Mouse (Mus musculus) heart, embryonic 12.5 days (tissue): ENCODE results near the gene Cdca5. TPM values are rescaled to one million over a fixed set of nuclear protein-coding genes. Genes with fewer than 3 reads are reported as not detected.

Source experiments
- microRNA-seq: library from miRNA; unstranded; fragments of <30 nt; microRNA quantifications from one replicate; pipeline ENCODE4, GENCODE M21; 2017
- polyA plus RNA-seq: library from polyadenylated mRNA; unstranded; fragments of >200 nt; fragmentation: Nextera tagmentation; extraction: Ambion mirVana; gene quantifications from 2 replicates; pipeline ENCODE4 v1.2.1, GENCODE M21; 2016

The Cdca5 gene
- polyA plus RNA-seq, 1 experiment from 2014 or later: 27.7 TPM

Small RNA genes within 50 kb of the gene (microRNA-seq; reads per million reads assigned to microRNA genes)
- 0.94 reads per million for gene Mir6988

Other genes starting within 250 kb of the Cdca5 start
- gene Frmd8, start 209.7 kb upstream of the Cdca5 start, polyA plus RNA-seq: 33.7 and 34.2 TPM in 2 replicates
- 3.5 and 3.9 TPM in 2 replicates for gene Slc25a45, start 207.2 kb upstream of the Cdca5 start, polyA plus RNA-seq
- 1.5 and 1.9 TPM in 2 replicates for gene Tigd3, start 190.8 kb upstream of the Cdca5 start, polyA plus RNA-seq
- gene Dpf2, start 172.0 kb upstream of the Cdca5 start, polyA plus RNA-seq: 111 and 118 TPM in 2 replicates
- 6.5 and 7.3 TPM in 2 replicates for gene Cdc42ep2, start 160.2 kb upstream of the Cdca5 start, polyA plus RNA-seq
- gene Pola2, start 120.8 kb upstream of the Cdca5 start, polyA plus RNA-seq: 49.3 and 51.1 TPM in 2 replicates
- not detected in 2 replicates for gene Slc22a20, start 98.8 kb upstream of the Cdca5 start, polyA plus RNA-seq
- gene Capn1, start 69.1 kb upstream of the Cdca5 start, polyA plus RNA-seq: 8.2 and 8.4 TPM in 2 replicates
- gene Syvn1, start 38.4 kb upstream of the Cdca5 start, polyA plus RNA-seq: 21.1 and 21.8 TPM in 2 replicates
- gene Mrpl49, start 27.2 kb upstream of the Cdca5 start, polyA plus RNA-seq: 58.5 and 64.4 TPM in 2 replicates
- 503 and 513 TPM in 2 replicates for gene Fau, start 27.1 kb upstream of the Cdca5 start, polyA plus RNA-seq
- gene Znhit2, start 23.8 kb upstream of the Cdca5 start, polyA plus RNA-seq: 23.9 and 24.9 TPM in 2 replicates
- gene Tm7sf2, start 16.6 kb upstream of the Cdca5 start, polyA plus RNA-seq: 8.4 and 9.2 TPM in 2 replicates
- gene Vps51, start 7.8 kb upstream of the Cdca5 start, polyA plus RNA-seq: 45.1 and 50.2 TPM in 2 replicates
- not detected in 2 replicates for gene Tmem262, start 5.0 kb upstream of the Cdca5 start, polyA plus RNA-seq
- 1.2 and 1.3 TPM in 2 replicates for gene Gm28374, start 2.7 kb upstream of the Cdca5 start, polyA plus RNA-seq
- gene Zfpl1, start within 50 bp of the Cdca5 start, polyA plus RNA-seq: 48.9 and 52.4 TPM in 2 replicates
- gene AC131692.1, start 9.4 kb downstream of the Cdca5 start, polyA plus RNA-seq: 0.27 TPM in 1 of 2 replicates, not detected in the other
- gene Naaladl1, start 20.8 kb downstream of the Cdca5 start, polyA plus RNA-seq: 0.22 TPM in 2 replicates
- gene Sac3d1, start 33.7 kb downstream of the Cdca5 start, polyA plus RNA-seq: 35.2 and 35.9 TPM in 2 replicates
- gene Snx15, start 43.3 kb downstream of the Cdca5 start, polyA plus RNA-seq: 20.9 and 21.2 TPM in 2 replicates
- gene Batf2, start 56.0 kb downstream of the Cdca5 start, polyA plus RNA-seq: 0.14 TPM in 1 of 2 replicates, not detected in the other
- 71.5 and 73.9 TPM in 2 replicates for gene Arl2, start 56.6 kb downstream of the Cdca5 start, polyA plus RNA-seq
- gene Majin, start 99.4 kb downstream of the Cdca5 start, polyA plus RNA-seq: not detected in 2 replicates
- 0.57 TPM in 1 of 2 replicates, not detected in the other for gene Gpha2, start 141.4 kb downstream of the Cdca5 start, polyA plus RNA-seq
- 29.8 and 31.0 TPM in 2 replicates for gene Ppp2r5b, start 150.9 kb downstream of the Cdca5 start, polyA plus RNA-seq
- gene Atg2a, start 156.7 kb downstream of the Cdca5 start, polyA plus RNA-seq: 10.9 and 13.0 TPM in 2 replicates
- 87.0 and 88.7 TPM in 2 replicates for gene Ehd1, start 191.7 kb downstream of the Cdca5 start, polyA plus RNA-seq
- 0.34 and 0.44 TPM in 2 replicates for gene Cdc42bpg, start 221.5 kb downstream of the Cdca5 start, polyA plus RNA-seq
- gene Men1, start 250.0 kb downstream of the Cdca5 start, polyA plus RNA-seq: 48.7 and 52.1 TPM in 2 replicates